Mouse (Mus musculus) midbrain, embryonic 12.5 days (tissue): ENCODE measurements around the gene Afdn. TPM values are rescaled to one million over a fixed set of nuclear protein-coding genes. Genes with fewer than 3 reads are reported as not detected.
A peak's percentile ranks its signal among the peaks of the same experiment; 100 is the strongest.
"Not testable (repeated sequence)": the region's sequence is repeated elsewhere in the genome, so short reads cannot be mapped to it uniquely, and the experiment has no call there.

Experiments
- ATAC-seq: fragments of 200-750 bp; cut with Nextera tagmentation; 2 replicates; pipeline ENCODE4 v1.8.0; 2017; ENCODE audit warnings: low read depth, moderate TSS enrichment, moderate library complexity; ENCODE audit not compliant: low FRiP score
- H3K27ac ChIP-seq: fragments of 300-500 bp; sonication (generic); replicated peaks from 2 replicates; pipeline ENCODE4 v1.5.1; 2016; ENCODE audit warnings: mild to moderate bottlenecking
- H3K27me3 ChIP-seq: fragments of 300-500 bp; sonication (generic); 2 replicates; pipeline ENCODE4 v1.6.1; 2016; ENCODE audit warnings: mild to moderate bottlenecking
- H3K36me3 ChIP-seq: fragments of 300-500 bp; sonication (generic); 2 replicates; pipeline ENCODE4 v1.6.1; 2016
- H3K4me1 ChIP-seq: fragments of 300-500 bp; sonication (generic); 2 replicates; pipeline ENCODE4 v1.6.1; 2016
- H3K4me2 ChIP-seq: fragments of 300-500 bp; sonication (generic); replicated peaks from 2 replicates; pipeline ENCODE4 v1.6.1; 2016; ENCODE audit warnings: mild to moderate bottlenecking, moderate library complexity
- H3K4me3 ChIP-seq: fragments of 300-500 bp; sonication (generic); 2 replicates; pipeline ENCODE4 v1.5.1; 2016; ENCODE audit warnings: mild to moderate bottlenecking
- H3K9ac ChIP-seq: fragments of 300-500 bp; sonication (generic); replicated peaks from 2 replicates; pipeline ENCODE4 v1.6.1; 2016; ENCODE audit warnings: mild to moderate bottlenecking, moderate library complexity
- H3K9me3 ChIP-seq: fragments of 300-500 bp; sonication (generic); 2 replicates; pipeline ENCODE4 v1.6.1; 2016; ENCODE audit warnings: mild to moderate bottlenecking
- WGBS: fragments of 180-500 bp; shearing (Covaris S2); methylation state at CpG from one replicate; pipeline ENCODE4 v1.1.7; 2016; 5-methylcytosine and 5-hydroxymethylcytosine counted together
- polyA plus RNA-seq: library from polyadenylated mRNA; unstranded; fragments of >200 nt; fragmentation: Nextera tagmentation; extraction: Ambion mirVana; gene quantifications from 2 replicates; pipeline ENCODE4 v1.2.1, GENCODE M21; 2016

The Afdn gene
- polyA plus RNA-seq, 1 experiment from 2014 or later = 162 TPM

DNA sequence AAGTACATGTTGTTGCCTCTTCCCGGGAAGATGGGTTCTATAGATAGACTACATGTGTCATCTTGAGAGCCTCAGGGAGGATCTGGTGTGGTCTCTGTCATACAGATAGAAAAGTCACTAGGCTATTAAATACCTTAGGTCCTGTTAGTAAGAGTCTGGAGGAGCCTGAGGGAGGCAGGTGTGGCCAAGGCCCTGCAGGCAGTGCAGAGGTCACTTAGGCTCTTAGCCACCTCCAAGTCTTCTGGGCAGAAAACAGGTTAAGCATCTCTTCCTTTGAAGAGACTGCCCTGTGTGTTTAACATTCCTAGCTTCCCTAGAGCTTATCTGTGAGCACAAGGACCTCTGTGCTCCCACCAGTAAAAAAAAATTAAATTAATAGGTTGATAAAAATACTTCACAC, 23.1 kb downstream of the Afdn start:
- no peaks in the 10 kb centered on the region for H3K9me3 ChIP-seq
- 92% methylated on average over 1 of the region's 1 CpGs for WGBS
- H3K4me1 ChIP-seq = no peaks in the 10 kb centered on the region
- H3K27ac ChIP-seq = no peak overlapping the region
- no peak for ATAC-seq
- no peak overlapping the region for H3K4me2 ChIP-seq
- H3K9ac ChIP-seq = no peak overlapping the region
- no peaks in the 10 kb centered on the region for H3K27me3 ChIP-seq
- H3K4me3 ChIP-seq = no peak overlapping the region
- H3K36me3 ChIP-seq = no peaks in the 10 kb centered on the region

DNA sequence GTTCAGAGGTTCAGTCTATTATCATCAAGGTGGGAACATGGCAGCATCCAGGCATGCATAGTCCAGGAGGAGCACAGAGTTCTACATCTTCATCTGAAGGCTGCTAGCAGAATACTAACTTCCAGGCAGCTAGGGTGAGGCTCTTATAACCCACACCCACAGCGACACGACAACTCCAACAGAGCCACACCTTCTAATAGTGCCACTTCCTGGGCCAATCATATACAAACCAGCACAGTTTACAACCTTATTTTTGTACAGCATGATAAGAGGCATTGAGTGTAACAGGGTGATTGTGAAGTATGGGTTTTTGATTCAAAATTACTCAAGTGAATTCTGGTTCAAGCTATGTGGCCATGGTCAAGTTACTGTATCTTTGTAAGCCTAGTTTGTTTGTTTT, 29.7 kb downstream of the Afdn start:
- not testable (repeated sequence) for H3K27me3 ChIP-seq, H3K4me3 ChIP-seq, H3K9me3 ChIP-seq, H3K27ac ChIP-seq, H3K9ac ChIP-seq, H3K36me3 ChIP-seq, H3K4me2 ChIP-seq, ATAC-seq, H3K4me1 ChIP-seq
- 98% methylated on average over 2 of the region's 2 CpGs for WGBS

DNA sequence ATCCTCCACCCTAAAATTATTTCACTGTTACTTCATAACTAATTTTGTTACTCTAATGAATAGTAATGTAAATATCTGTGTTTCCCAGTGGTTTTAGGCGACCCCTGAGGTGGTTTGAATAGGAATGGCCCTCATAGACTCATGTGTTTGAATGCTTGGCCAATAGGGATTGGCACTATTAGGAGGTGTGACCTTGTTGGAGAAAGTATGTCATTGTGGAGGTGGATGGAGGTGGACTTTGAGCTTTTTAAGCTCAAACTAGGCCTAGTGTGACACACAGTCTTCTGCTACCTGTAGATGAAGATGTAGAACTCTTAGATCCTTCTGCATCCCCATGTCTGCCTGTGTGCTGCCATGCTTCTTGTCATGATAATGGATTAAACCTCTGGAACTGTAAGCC, 37.4 kb downstream of the Afdn start:
- Histone ChIP-seq H3K27me3 (no peaks in the 10 kb centered on the region), H3K4me3 (no peak overlapping the region), H3K36me3 (no peaks in the 10 kb centered on the region), H3K4me2 (no peak overlapping the region), H3K27ac (no peak overlapping the region), H3K4me1 (no peaks in the 10 kb centered on the region), H3K9ac (no peak overlapping the region), H3K9me3 (no peaks in the 10 kb centered on the region)
- 92% methylated on average over 1 of the region's 1 CpGs for WGBS
- ATAC-seq = no peak

DNA sequence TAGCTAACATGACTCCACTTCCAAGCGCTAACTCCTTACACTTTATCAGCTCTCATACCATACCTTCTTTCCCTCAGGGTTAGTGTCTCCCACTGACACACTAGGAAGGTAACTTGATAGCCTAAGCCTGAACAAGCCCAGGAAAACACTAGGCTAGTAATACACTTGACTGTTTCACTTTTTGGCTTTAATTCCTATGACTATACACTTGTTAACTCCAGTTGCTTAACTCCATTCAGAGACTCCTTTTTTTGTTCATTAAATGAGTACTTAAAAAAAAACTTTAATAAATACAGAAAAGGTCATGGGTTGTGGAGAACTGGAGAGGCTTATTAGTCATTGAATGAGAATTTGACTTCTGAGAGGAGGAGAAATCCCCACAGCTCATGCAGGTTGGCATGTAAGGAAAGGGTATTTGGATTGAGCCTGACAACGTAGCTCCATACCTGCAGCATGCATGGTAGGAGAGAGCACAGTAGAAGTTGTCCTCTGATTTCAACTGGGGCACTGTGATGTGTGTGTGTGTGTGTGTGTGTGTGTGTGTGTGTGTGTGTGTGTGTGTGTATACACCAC, 42.6 kb downstream of the Afdn start:
- H3K27ac ChIP-seq = no peak overlapping the region
- H3K9me3 ChIP-seq = no peaks in the 10 kb centered on the region
- no peak overlapping the region for H3K9ac ChIP-seq
- H3K4me3 ChIP-seq = no peak overlapping the region
- H3K4me2 ChIP-seq = no peak overlapping the region
- peaks cover 24% of the 10 kb centered on the region for H3K36me3 ChIP-seq
- no peak for ATAC-seq
- no peaks in the 10 kb centered on the region for H3K4me1 ChIP-seq
- 79% methylated on average over 2 of the region's 2 CpGs for WGBS
- no peaks in the 10 kb centered on the region for H3K27me3 ChIP-seq

DNA sequence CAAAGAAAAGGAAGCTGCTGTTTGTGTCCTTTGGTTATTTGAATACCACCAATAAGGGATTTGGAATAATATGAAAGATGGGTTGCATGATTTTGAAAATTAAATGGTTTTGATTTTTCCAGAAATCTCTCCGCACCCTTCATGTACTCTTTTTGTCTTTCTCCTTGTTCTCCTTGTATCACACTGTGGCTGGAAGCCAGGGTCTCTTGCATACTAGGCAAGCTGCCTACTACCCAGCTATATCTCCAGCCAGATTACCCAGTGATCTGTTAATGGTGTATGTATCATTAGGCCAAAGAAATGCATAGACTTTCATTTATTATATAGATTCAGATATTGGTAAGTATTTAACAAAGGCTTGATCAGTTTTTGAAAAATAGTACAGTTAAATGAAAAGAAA, 45.7 kb downstream of the Afdn start:
- no peaks in the 10 kb centered on the region for H3K27me3 ChIP-seq
- no peak overlapping the region for H3K27ac ChIP-seq
- no peak overlapping the region for H3K9ac ChIP-seq
- peaks cover 38% of the 10 kb centered on the region for H3K36me3 ChIP-seq
- WGBS = 94% methylated on average over 1 of the region's 1 CpGs
- no peak for ATAC-seq
- H3K4me2 ChIP-seq = no peak overlapping the region
- no peaks in the 10 kb centered on the region for H3K4me1 ChIP-seq
- no peaks in the 10 kb centered on the region for H3K9me3 ChIP-seq
- H3K4me3 ChIP-seq = no peak overlapping the region

- Histone ChIP-seq H3K9ac (no peak overlapping the region), H3K4me2 (no peak overlapping the region), H3K27me3 (no peaks in the 10 kb centered on the region), H3K27ac (no peak overlapping the region), H3K4me3 (no peak overlapping the region), H3K9me3 (no peaks in the 10 kb centered on the region), H3K4me1 (no peaks in the 10 kb centered on the region), H3K36me3 (peaks cover 23% of the 10 kb centered on the region)
- WGBS = 90% methylated on average over 2 of the region's 2 CpGs
- ATAC-seq = no peak
Observed at GRCm38 (mm10) chr17:13817789-13818188, 57.5 kb downstream of the Afdn start.

DNA sequence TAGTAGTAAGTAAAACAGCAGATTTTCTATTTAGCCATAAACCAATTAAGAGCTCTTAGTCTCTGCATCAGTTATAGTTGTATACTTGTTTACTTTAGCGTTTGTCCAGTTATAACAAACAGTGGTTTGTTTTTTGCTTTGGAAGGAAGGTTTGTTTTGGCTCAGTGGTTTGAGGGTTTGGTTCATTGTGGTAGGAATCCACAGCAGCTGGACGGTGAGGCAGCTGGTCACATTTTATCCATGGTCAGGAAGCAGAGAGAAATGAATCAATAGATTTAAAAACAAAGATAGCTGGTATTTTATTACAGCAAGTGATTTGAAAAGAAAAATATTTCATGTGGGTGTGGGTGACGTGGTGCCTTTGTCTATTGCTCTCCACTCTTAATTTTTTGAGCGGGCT, 59.0 kb downstream of the Afdn start:
- Histone ChIP-seq H3K4me3 (no peak overlapping the region), H3K9ac (no peak overlapping the region), H3K4me2 (no peak overlapping the region), H3K36me3 (peaks cover 26% of the 10 kb centered on the region), H3K9me3 (no peaks in the 10 kb centered on the region), H3K4me1 (no peaks in the 10 kb centered on the region), H3K27ac (no peak overlapping the region), H3K27me3 (no peaks in the 10 kb centered on the region)
- no peak for ATAC-seq
- 92% methylated on average over 4 of the region's 4 CpGs for WGBS

DNA sequence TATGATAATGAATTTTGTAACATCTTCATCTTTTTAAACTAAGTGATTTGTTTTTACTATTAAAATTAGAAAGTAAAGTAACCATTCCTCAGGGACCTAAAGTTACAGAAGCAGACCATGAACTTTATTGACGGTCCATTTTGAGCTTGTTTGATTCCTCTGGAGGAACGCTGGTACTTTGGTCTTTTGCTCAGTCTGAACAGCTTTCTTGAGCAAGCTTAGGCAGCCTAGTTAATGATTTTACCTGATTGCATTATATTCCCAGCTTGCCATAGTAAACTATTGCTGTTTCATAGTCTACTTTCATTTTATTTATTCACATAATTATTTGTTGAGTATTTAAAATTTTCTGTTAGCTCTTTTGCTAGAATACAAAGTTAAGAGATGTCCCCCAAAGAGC, 60.3 kb downstream of the Afdn start:
- H3K36me3 ChIP-seq = peaks cover 38% of the 10 kb centered on the region
- no peak overlapping the region for H3K9ac ChIP-seq
- H3K4me2 ChIP-seq = no peak overlapping the region
- no peaks in the 10 kb centered on the region for H3K9me3 ChIP-seq
- ATAC-seq = no peak
- no peaks in the 10 kb centered on the region for H3K27me3 ChIP-seq
- WGBS = 94% methylated on average over 2 of the region's 2 CpGs
- no peak overlapping the region for H3K27ac ChIP-seq
- no peak overlapping the region for H3K4me3 ChIP-seq
- H3K4me1 ChIP-seq = no peaks in the 10 kb centered on the region

DNA sequence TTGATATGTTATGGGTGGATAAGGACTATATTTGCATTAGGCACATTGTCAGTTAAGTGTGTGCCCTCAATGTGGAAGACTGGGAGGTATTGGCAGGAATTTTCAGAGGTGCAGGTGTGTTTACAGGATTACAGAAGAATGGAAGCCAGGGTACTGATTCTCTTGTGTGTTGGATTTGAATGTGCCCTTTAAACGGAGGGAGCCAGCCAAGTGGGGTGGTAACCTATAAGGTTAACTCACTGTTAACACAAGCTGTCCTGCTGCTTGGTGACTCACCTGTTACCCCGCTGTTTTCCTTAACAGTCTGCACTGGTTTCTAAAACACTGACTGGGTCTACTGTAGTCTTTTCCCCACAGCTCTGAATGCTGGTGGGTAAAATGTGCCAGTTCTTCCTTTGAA, 65.1 kb downstream of the Afdn start:
- no peaks in the 10 kb centered on the region for H3K4me1 ChIP-seq
- H3K9me3 ChIP-seq = no peaks in the 10 kb centered on the region
- H3K36me3 ChIP-seq = peaks cover 36% of the 10 kb centered on the region
- no peak for ATAC-seq
- H3K9ac ChIP-seq = no peak overlapping the region
- H3K4me3 ChIP-seq = no peak overlapping the region
- H3K4me2 ChIP-seq = no peak overlapping the region
- H3K27ac ChIP-seq = no peak overlapping the region
- 83% methylated on average over 2 of the region's 2 CpGs for WGBS
- no peaks in the 10 kb centered on the region for H3K27me3 ChIP-seq

DNA sequence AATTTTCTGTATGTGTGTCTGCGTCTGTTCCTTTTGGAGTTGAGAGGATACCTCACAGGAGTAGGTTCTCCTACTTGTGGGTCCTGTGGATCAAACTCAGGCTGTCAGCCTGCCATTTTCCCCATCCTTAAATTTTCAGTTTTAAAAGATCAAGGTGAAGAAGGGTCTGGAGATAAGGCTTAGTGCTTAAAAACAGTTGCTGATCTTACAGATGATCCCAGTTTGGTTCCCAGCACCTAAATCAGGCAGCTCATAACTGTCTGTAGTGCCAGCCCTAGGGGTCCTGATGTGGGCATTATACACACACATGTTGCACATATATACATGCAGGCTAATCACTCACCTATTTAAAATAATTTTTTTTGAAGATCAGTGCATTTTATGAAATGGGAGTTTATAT, 69.9 kb downstream of the Afdn start:
- no peak overlapping the region for H3K4me2 ChIP-seq
- 97% methylated on average over 1 of the region's 1 CpGs for WGBS
- no peak for ATAC-seq
- H3K4me1 ChIP-seq = no peaks in the 10 kb centered on the region
- H3K9ac ChIP-seq = no peak overlapping the region
- peaks cover 46% of the 10 kb centered on the region for H3K36me3 ChIP-seq
- H3K27me3 ChIP-seq = no peaks in the 10 kb centered on the region
- no peaks in the 10 kb centered on the region for H3K9me3 ChIP-seq
- no peak overlapping the region for H3K4me3 ChIP-seq
- H3K27ac ChIP-seq = no peak overlapping the region

GRCm38 (mm10) chr17:13830636-13831341, 70.5 kb downstream of the Afdn start:
- 79% methylated on average over 1 of the region's 1 CpGs for WGBS
- no peak overlapping the region for H3K4me3 ChIP-seq
- H3K36me3 ChIP-seq = peaks cover 46% of the 10 kb centered on the region
- no peaks in the 10 kb centered on the region for H3K9me3 ChIP-seq
- peak; percentile 63; the same call in 1 of the 2 replicates for ATAC-seq
- H3K27ac ChIP-seq = no peak overlapping the region
- H3K4me2 ChIP-seq = no peak overlapping the region
- no peaks in the 10 kb centered on the region for H3K27me3 ChIP-seq
- H3K9ac ChIP-seq = no peak overlapping the region
- no peaks in the 10 kb centered on the region for H3K4me1 ChIP-seq

- peaks cover 33% of the 10 kb centered on the region for H3K36me3 ChIP-seq
- H3K9ac ChIP-seq = no peak overlapping the region
- H3K27me3 ChIP-seq = no peaks in the 10 kb centered on the region
- no peak overlapping the region for H3K27ac ChIP-seq
- H3K9me3 ChIP-seq = no peaks in the 10 kb centered on the region
- no peak for ATAC-seq
- H3K4me2 ChIP-seq = no peak overlapping the region
- H3K4me3 ChIP-seq = no peak overlapping the region
- 87% methylated on average over 4 of the region's 4 CpGs for WGBS
- no peaks in the 10 kb centered on the region for H3K4me1 ChIP-seq
Observed at GRCm38 (mm10) chr17:13835876-13836275, 75.5 kb downstream of the Afdn start.

DNA sequence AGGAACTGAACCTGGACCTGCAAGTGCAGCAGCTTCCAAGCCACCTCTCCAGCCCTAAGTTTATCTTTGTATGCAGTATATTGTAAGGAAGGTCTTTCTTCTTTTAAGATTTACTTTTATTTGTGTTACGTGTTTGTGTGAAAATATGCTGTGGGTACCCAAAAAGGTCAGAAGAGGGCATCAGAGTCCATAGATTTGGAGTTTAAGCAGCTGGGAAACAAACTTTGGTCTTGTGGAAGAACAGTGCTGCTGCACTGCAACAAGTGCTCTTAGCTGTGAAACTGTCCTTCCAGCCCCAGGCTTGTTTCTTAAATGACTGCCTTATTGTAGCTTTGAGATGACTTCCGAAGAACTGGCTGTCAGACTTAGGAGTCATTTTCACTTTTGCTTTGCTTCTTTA, 89.8 kb downstream of the Afdn start:
- H3K9ac ChIP-seq = no peak overlapping the region
- H3K27me3 ChIP-seq = no peaks in the 10 kb centered on the region
- WGBS = 92% methylated on average over 2 of the region's 2 CpGs
- no peak overlapping the region for H3K27ac ChIP-seq
- ATAC-seq = no peak
- H3K4me1 ChIP-seq = peaks cover 6% of the 10 kb centered on the region; the same call in 1 of the 2 replicates
- no peak overlapping the region for H3K4me3 ChIP-seq
- H3K9me3 ChIP-seq = no peaks in the 10 kb centered on the region
- H3K36me3 ChIP-seq = peaks cover 50% of the 10 kb centered on the region
- H3K4me2 ChIP-seq = no peak overlapping the region
